Mouse (Mus musculus): ENCODE measurements at regions not wholly inside any gene's neighbourhood (a gene's known extent, or its start where the extent isn't known, plus 50 kb on each side); places are given as distances from the start of the nearest gene placed in this dataset.

- no peak for DNase-seq (ENCODE audit: low spot score)
These were observed 117.0 kb upstream of the Spdye4c start for GRCm38 (mm10) chr2:128473997-128474396.

GRCm38 (mm10) chr2:128477242-128477641 lies 113.8 kb upstream of the Spdye4c start:
- DNase-seq (ENCODE audit: low spot score) = no peak

- DNase-seq (ENCODE audit: low spot score) = no peak
These were observed 99.7 kb upstream of the Spdye4c start for GRCm38 (mm10) chr2:128491217-128491877.

- no peak for DNase-seq (ENCODE audit: low spot score)
These were observed 97.1 kb upstream of the Spdye4c start for GRCm38 (mm10) chr2:128493871-128494270.

GRCm38 (mm10) chr2:128497891-128498290 lies 93.1 kb upstream of the Spdye4c start:
- DNase-seq (ENCODE audit: low spot score) = no peak

- no peak for DNase-seq (ENCODE audit: low spot score)
These were observed 92.4 kb upstream of the Spdye4c start for GRCm38 (mm10) chr2:128498611-128499010.

- no peak for DNase-seq (ENCODE audit: low spot score)
These were observed 91.3 kb upstream of the Spdye4c start for GRCm38 (mm10) chr2:128499575-128500184.

- no peak for DNase-seq (ENCODE audit: low spot score)
These were observed 88.3 kb upstream of the Spdye4c start for GRCm38 (mm10) chr2:128502676-128503075.

- DNase-seq (ENCODE audit: low spot score) = no peak
These were observed 87.7 kb upstream of the Spdye4c start for GRCm38 (mm10) chr2:128503136-128503935.

- DNase-seq (ENCODE audit: low spot score) = no peak
These were observed 83.3 kb upstream of the Spdye4c start for GRCm38 (mm10) chr2:128507591-128508243.

GRCm38 (mm10) chr2:128508244-128508605 lies 82.8 kb upstream of the Spdye4c start:
- no peak for DNase-seq (ENCODE audit: low spot score)

- no peak for DNase-seq (ENCODE audit: low spot score)
These were observed 79.7 kb upstream of the Spdye4c start for GRCm38 (mm10) chr2:128511291-128511690.

- no peak for DNase-seq (ENCODE audit: low spot score)
These were observed 78.2 kb upstream of the Spdye4c start for GRCm38 (mm10) chr2:128512852-128513251.

- no peak for DNase-seq (ENCODE audit: low spot score)
These were observed 76.3 kb upstream of the Spdye4c start for GRCm38 (mm10) chr2:128514463-128515290.

GRCm38 (mm10) chr2:128515701-128516100 lies 75.3 kb upstream of the Spdye4c start:
- no peak for DNase-seq (ENCODE audit: low spot score)

- DNase-seq (ENCODE audit: low spot score) = no peak
These were observed 74.3 kb upstream of the Spdye4c start for GRCm38 (mm10) chr2:128516694-128517093.

GRCm38 (mm10) chr2:128518142-128518541 lies 72.9 kb upstream of the Spdye4c start:
- DNase-seq (ENCODE audit: low spot score) = no peak

- DNase-seq (ENCODE audit: low spot score) = no peak
These were observed 69.1 kb upstream of the Spdye4c start for GRCm38 (mm10) chr2:128521701-128522443.

GRCm38 (mm10) chr2:128523425-128524108 lies 67.4 kb upstream of the Spdye4c start:
- peak; percentile 22 for DNase-seq (ENCODE audit: low spot score)

GRCm38 (mm10) chr2:128526100-128526499 lies 64.9 kb upstream of the Spdye4c start:
- no peak for DNase-seq (ENCODE audit: low spot score)
